Mouse (Mus musculus): ENCODE measurements around the gene Mettl17. TPM values are rescaled to one million over a fixed set of nuclear protein-coding genes. Genes with fewer than 3 reads are reported as not detected.

The Mettl17 gene
- polyA plus RNA-seq (2017; shearing (Covaris generic)) = 102 TPM

DNA sequence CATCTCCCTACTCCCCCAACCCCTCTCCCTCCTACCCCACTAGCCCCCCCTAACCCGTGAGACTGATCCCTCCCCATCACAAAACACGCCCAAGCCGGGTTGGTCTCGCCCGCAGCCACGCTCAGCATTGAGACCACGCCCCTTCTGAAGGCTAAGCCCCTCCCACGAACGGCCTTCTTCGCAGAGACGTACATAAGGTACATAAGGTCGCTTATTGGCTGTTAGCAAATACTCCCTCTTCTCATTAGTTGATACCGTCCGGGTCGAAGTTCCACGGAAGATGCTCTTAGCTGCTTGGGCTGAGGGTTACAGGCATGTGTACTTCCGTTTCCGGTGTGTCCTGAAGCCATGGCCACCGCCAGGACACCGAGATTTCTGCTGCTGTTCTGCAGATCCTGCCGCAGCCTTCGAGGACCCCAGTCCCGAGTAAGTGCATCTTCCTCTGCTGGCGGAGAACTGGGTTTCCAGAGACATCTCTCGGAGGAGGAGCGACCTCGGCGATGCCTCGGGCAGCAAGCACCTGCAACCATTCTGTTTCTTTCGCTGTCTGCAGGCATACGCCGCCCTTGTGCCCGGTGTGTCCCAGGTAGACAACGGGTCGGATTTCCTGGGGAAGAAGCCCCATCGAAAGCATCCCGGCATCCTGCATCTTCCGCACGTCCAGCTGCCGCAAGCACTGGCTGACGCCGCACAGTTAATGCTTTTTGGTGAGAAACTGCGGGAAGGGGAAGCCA, at the start of gene Mettl17:
Gene Mettl17 (plus strand): TSS at position 245 of the 734 bp plus-strand sequence.

GRCm38 (mm10) chr14:51853399-51853798, 31.2 kb upstream of the Mettl17 start, which contains the start of gene Ear6:
Gene Ear6 (plus strand): TSS chr14:51853699.

GRCm38 (mm10) chr14:51892191-51892939, 7.7 kb downstream of the Mettl17 start, which contains the start of gene Slc39a2:
Gene Slc39a2 (plus strand): TSS chr14:51892889.

GRCm38 (mm10) chr14:51913960-51914762, 29.5 kb downstream of the Mettl17 start, which contains the start of gene Ndrg2:
Gene Ndrg2 (minus strand): TSS chr14:51914158.

GRCm38 (mm10) chr14:51918125-51918524, 33.5 kb downstream of the Mettl17 start, which contains the start of gene Tppp2:
Gene Tppp2 (plus strand): TSS chr14:51918425.

GRCm38 (mm10) chr14:51922571-51922865, 37.9 kb downstream of the Mettl17 start, which contains the start of gene Rnase13:
Gene Rnase13 (minus strand): TSS chr14:51922773.

Other genes with a start within 250 kb of the Mettl17 start
- gene Gm4181, start 249.2 kb upstream of the Mettl17 start, polyA plus RNA-seq (2017; shearing (Covaris generic)) = not detected
- gene Gm17079, start 189.4 kb upstream of the Mettl17 start, polyA plus RNA-seq (2017; shearing (Covaris generic)) = not detected
- gene Gm5800, start 167.7 kb upstream of the Mettl17 start, polyA plus RNA-seq (2017; shearing (Covaris generic)) = not detected
- gene Ang4, start 111.3 kb upstream of the Mettl17 start, polyA plus RNA-seq (2017; shearing (Covaris generic)) = not detected
- not detected for gene AY358078, start 84.8 kb upstream of the Mettl17 start, polyA plus RNA-seq (2017; shearing (Covaris generic))
- not detected for gene Ear6, start 31.1 kb upstream of the Mettl17 start, polyA plus RNA-seq (2017; shearing (Covaris generic))
- gene Slc39a2, start 8.0 kb downstream of the Mettl17 start, polyA plus RNA-seq (2017; shearing (Covaris generic)) = 0.59 TPM
- 49.6 TPM for gene Ndrg2, start 29.3 kb downstream of the Mettl17 start, polyA plus RNA-seq (2017; shearing (Covaris generic))
- not detected for gene Tppp2, start 33.6 kb downstream of the Mettl17 start, polyA plus RNA-seq (2017; shearing (Covaris generic))
- gene Rnase13, start 37.9 kb downstream of the Mettl17 start, polyA plus RNA-seq (2017; shearing (Covaris generic)) = not detected
- 0.54 TPM for gene Arhgef40, start 99.9 kb downstream of the Mettl17 start, polyA plus RNA-seq (2017; shearing (Covaris generic))
- 0.31 TPM for gene Tmem253, start 130.8 kb downstream of the Mettl17 start, polyA plus RNA-seq (2017; shearing (Covaris generic))
- 7.8 TPM for gene Zfp219, start 135.9 kb downstream of the Mettl17 start, polyA plus RNA-seq (2017; shearing (Covaris generic))
- gene Olfr221, start 157.6 kb downstream of the Mettl17 start, polyA plus RNA-seq (2017; shearing (Covaris generic)) = not detected
- gene Hnrnpc, start 219.2 kb downstream of the Mettl17 start, polyA plus RNA-seq (2017; shearing (Covaris generic)) = 631 TPM
- gene Rpgrip1, start 225.9 kb downstream of the Mettl17 start, polyA plus RNA-seq (2017; shearing (Covaris generic)) = 6.1 TPM